Mouse (Mus musculus) layer of hippocampus, postnatal 10 days (tissue): Measurements from ENCODE around the gene Nrbf2. TPM values are rescaled to one million over a fixed set of nuclear protein-coding genes. Genes with fewer than 3 reads are reported as not detected.

Experiments used
- DNase-seq, 2 experiments: peaks; one replicate each; pipeline ENCODE4 v3.0.0; 2021; ENCODE audit warnings: low spot score in 2 of 2
- total RNA-seq, 2 experiments: library from RNA; stranded (reverse); gene quantifications; 2 replicates each; pipeline ENCODE4 v1.2.3; 2021

Nrbf2 gene
- total RNA-seq, 2 experiments from 2014 or later: 14.8 to 16.6 TPM

GRCm38 (mm10) chr10:67218873-67219565 is 66.1 kb downstream of the Nrbf2 start:
- no peak for DNase-seq

DNA sequence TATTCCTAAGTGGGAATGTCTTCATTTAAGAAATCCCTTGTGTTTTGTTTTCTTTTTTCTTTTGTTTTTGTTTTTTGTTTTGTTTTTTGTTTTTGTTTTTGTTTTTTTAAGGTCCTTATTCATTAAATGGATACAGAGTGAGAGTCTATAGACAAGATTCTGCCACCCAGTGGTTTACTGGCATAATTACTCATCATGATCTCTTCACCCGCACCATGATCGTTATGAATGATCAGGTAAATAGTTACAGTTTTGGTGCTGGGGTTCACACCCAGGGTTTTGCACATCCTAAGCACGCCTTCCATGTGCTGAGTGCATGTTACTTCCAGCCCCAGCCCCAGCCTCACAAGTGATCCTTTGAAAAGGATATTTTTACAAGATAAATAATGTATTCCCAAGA is 68.2 kb downstream of the Nrbf2 start:
- DNase-seq: no peak

Other genes with a start within 250 kb of the Nrbf2 start
- gene Jmjd1c, start 189.2 kb downstream of the Nrbf2 start, total RNA-seq: 100 to 1,000 TPM in 1 of 2 experiments, 10 to 100 TPM in 1; 99.4 to 116 TPM
- gene Reep3, start 188.4 kb downstream of the Nrbf2 start, total RNA-seq: 10 to 100 TPM; 31.6 to 33.9 TPM